Mouse (Mus musculus): ENCODE measurements around the gene Rln3.
A peak's percentile ranks its signal among the peaks of the same experiment; 100 is the strongest.

GRCm38 (mm10) chr8:84009876-84010275 is 34.9 kb downstream of the Rln3 start:
- TF ChIP-seq POU5F1 (IDR thresholded peaks at IDR 0.05; ENCODE audit: borderline replicate concordance, low read length) (no peak), CTCF (conservative IDR thresholded peaks at IDR 0.05; ENCODE audit: low read length) (peak; percentile 48), NANOG (IDR thresholded peaks at IDR 0.05; ENCODE audit: borderline replicate concordance, low read length) (no peak)
